Mouse (Mus musculus) embryonic facial prominence, embryonic 15.5 days (tissue): ENCODE measurements around the gene Akt1. TPM values are rescaled to one million over a fixed set of nuclear protein-coding genes. Genes with fewer than 3 reads are reported as not detected.

Source experiments
- ATAC-seq: fragments of 200-750 bp; cut with Nextera tagmentation; 2 replicates; pipeline ENCODE4 v1.8.0; 2017; ENCODE audit warnings: low read depth, moderate TSS enrichment; ENCODE audit not compliant: insufficient number of reproducible peaks, low FRiP score, low TSS enrichment
- H3K27ac ChIP-seq: fragments of 300-500 bp; sonication (generic); replicated peaks from 2 replicates; pipeline ENCODE4 v1.5.1; 2015; ENCODE audit warnings: mild to moderate bottlenecking, inconsistent platforms
- H3K27me3 ChIP-seq: fragments of 300-500 bp; sonication (generic); 2 replicates; pipeline ENCODE4 v1.6.1; 2015; ENCODE audit warnings: inconsistent platforms
- H3K36me3 ChIP-seq: fragments of 300-500 bp; sonication (generic); 2 replicates; pipeline ENCODE4 v1.6.1; 2015; ENCODE audit warnings: mild to moderate bottlenecking, inconsistent platforms
- H3K4me1 ChIP-seq: fragments of 300-500 bp; sonication (generic); 2 replicates; pipeline ENCODE4 v1.6.1; 2015; ENCODE audit warnings: inconsistent platforms
- H3K4me2 ChIP-seq: fragments of 300-500 bp; sonication (generic); replicated peaks from 2 replicates; pipeline ENCODE4 v1.6.1; 2015; ENCODE audit warnings: mild to moderate bottlenecking, inconsistent platforms
- H3K4me3 ChIP-seq: fragments of 300-500 bp; sonication (generic); replicated peaks from 2 replicates; pipeline ENCODE4 v1.5.1; 2015; ENCODE audit warnings: mild to moderate bottlenecking, inconsistent platforms
- H3K9ac ChIP-seq: fragments of 300-500 bp; sonication (generic); 2 replicates; pipeline ENCODE4 v1.6.1; 2015; ENCODE audit warnings: inconsistent platforms
- H3K9me3 ChIP-seq: fragments of 300-500 bp; sonication (generic); replicated peaks from 2 replicates; pipeline ENCODE4 v1.6.1; 2016; ENCODE audit warnings: inconsistent platforms
- WGBS: fragments of 180-500 bp; shearing (Covaris S2); methylation state at CpG from one replicate; pipeline ENCODE4 v1.1.7; 2015; 5-methylcytosine and 5-hydroxymethylcytosine counted together
- polyA plus RNA-seq: library from polyadenylated mRNA; unstranded; fragments of >200 nt; fragmentation: Nextera tagmentation; extraction: Ambion mirVana; gene quantifications from 2 replicates; pipeline ENCODE4 v1.2.1, GENCODE M21; 2015

The Akt1 gene
- 84.9 and 112 TPM in 2 replicates for polyA plus RNA-seq

GRCm38 (mm10) chr12:112674132-112675011 is at the start of gene Akt1:
Gene Akt1, minus strand, starts transcription at chr12:112674884.
- Histone ChIP-seq H3K4me1 (peaks cover 67% of the 10 kb centered on the region), H3K27ac (peak within 1 kb of the TSS; percentile 96), H3K36me3 (peaks cover 18% of the 10 kb centered on the region), H3K27me3 (peaks cover 19% of the 10 kb centered on the region), H3K9me3 (no peaks in the 10 kb centered on the region), H3K4me3 (peak within 1 kb of the TSS; percentile 82), H3K9ac (peak within 1 kb of the TSS; percentile 90), H3K4me2 (peak within 1 kb of the TSS; percentile 91)
- under 1% methylated on average over 67 of the region's 70 CpGs for WGBS
- ATAC-seq, result peak; percentile 34

- H3K9ac ChIP-seq, result no peak overlapping the region
- no peaks in the 10 kb centered on the region for H3K27me3 ChIP-seq
- H3K27ac ChIP-seq, result no peak overlapping the region
- H3K4me3 ChIP-seq, result no peak overlapping the region
- 0 out of 2 replicates have a peak overlapping the region, but pooled peaks have one; percentile 81 for H3K4me2 ChIP-seq
- no peak for ATAC-seq
- H3K4me1 ChIP-seq, result peaks cover 38% of the 10 kb centered on the region
- WGBS, result 75% methylated on average over 11 of the region's 11 CpGs
- H3K9me3 ChIP-seq, result no peaks in the 10 kb centered on the region
- 0 out of 2 replicates have a peak, but pooled peaks cover 6% of the 10 kb centered on the region for H3K36me3 ChIP-seq
These were observed 49.6 kb upstream of the Akt1 start for GRCm38 (mm10) chr12:112724077-112724805.

- ATAC-seq, result no peak
- Histone ChIP-seq H3K4me2 (peak overlapping the region; percentile 81), H3K36me3 (0 out of 2 replicates have a peak, but pooled peaks cover 3% of the 10 kb centered on the region), H3K9me3 (no peaks in the 10 kb centered on the region), H3K4me3 (peak overlapping the region; percentile 85), H3K27ac (0 out of 2 replicates have a peak overlapping the region, but pooled peaks have one; percentile 84), H3K27me3 (no peaks in the 10 kb centered on the region), H3K9ac (peak overlapping the region; percentile 78; the same call in 1 of the 2 replicates), H3K4me1 (peaks cover 38% of the 10 kb centered on the region)
- WGBS, result 81% methylated on average over 6 of the region's 6 CpGs
These were observed 48.8 kb upstream of the Akt1 start for GRCm38 (mm10) chr12:112723445-112723844.

GRCm38 (mm10) chr12:112723028-112723330 is 48.3 kb upstream of the Akt1 start:
- Histone ChIP-seq H3K27ac (peak overlapping the region; percentile 84; the same call in 1 of the 2 replicates), H3K27me3 (no peaks in the 10 kb centered on the region), H3K4me2 (peak overlapping the region; percentile 81), H3K9ac (peak overlapping the region; percentile 78), H3K9me3 (no peaks in the 10 kb centered on the region), H3K4me3 (peak overlapping the region; percentile 85), H3K4me1 (peaks cover 38% of the 10 kb centered on the region), H3K36me3 (0 out of 2 replicates have a peak, but pooled peaks cover 3% of the 10 kb centered on the region)
- no peak for ATAC-seq
- 14% methylated on average over 5 of the region's 5 CpGs for WGBS

- under 1% methylated on average over 68 of the region's 75 CpGs for WGBS
- peak; percentile 61 for ATAC-seq
- Histone ChIP-seq H3K36me3 (0 out of 2 replicates have a peak, but pooled peaks cover 1% of the 10 kb centered on the region), H3K27ac (peak overlapping the region; percentile 84), H3K4me3 (peak overlapping the region; percentile 85), H3K27me3 (no peaks in the 10 kb centered on the region), H3K9ac (peak overlapping the region; percentile 78), H3K9me3 (no peaks in the 10 kb centered on the region), H3K4me2 (peak overlapping the region; percentile 81), H3K4me1 (peaks cover 38% of the 10 kb centered on the region)
These were observed 47.8 kb upstream of the Akt1 start for GRCm38 (mm10) chr12:112722240-112723027.

- Histone ChIP-seq H3K4me3 (peak overlapping the region; percentile 85), H3K9ac (peak overlapping the region; percentile 78), H3K9me3 (no peaks in the 10 kb centered on the region), H3K4me2 (peak overlapping the region; percentile 81), H3K36me3 (no peaks in the 10 kb centered on the region), H3K4me1 (peaks cover 38% of the 10 kb centered on the region), H3K27ac (peak overlapping the region; percentile 84), H3K27me3 (no peaks in the 10 kb centered on the region)
- 4% methylated on average over 46 of the region's 69 CpGs for WGBS
- peak; percentile 60 for ATAC-seq
These were observed 46.9 kb upstream of the Akt1 start for GRCm38 (mm10) chr12:112721424-112722239.

GRCm38 (mm10) chr12:112720890-112721423 is 46.3 kb upstream of the Akt1 start:
- H3K9me3 ChIP-seq, result no peaks in the 10 kb centered on the region
- 37% methylated on average over 12 of the region's 12 CpGs for WGBS
- H3K4me3 ChIP-seq, result peak overlapping the region; percentile 85
- H3K36me3 ChIP-seq, result no peaks in the 10 kb centered on the region
- H3K27me3 ChIP-seq, result no peaks in the 10 kb centered on the region
- peaks cover 38% of the 10 kb centered on the region for H3K4me1 ChIP-seq
- H3K27ac ChIP-seq, result peak overlapping the region; percentile 84
- H3K4me2 ChIP-seq, result peak overlapping the region; percentile 81
- H3K9ac ChIP-seq, result no peak overlapping the region
- ATAC-seq, result no peak

- peak within 1 kb of the TSS; percentile 84 for H3K27ac ChIP-seq
- ATAC-seq, result no peak
- H3K4me3 ChIP-seq, result peak within 1 kb of the TSS; percentile 85
- no peak within 1 kb of the TSS for H3K9ac ChIP-seq
- WGBS, result 64% methylated on average over 6 of the region's 6 CpGs
- no peaks in the 10 kb centered on the region for H3K27me3 ChIP-seq
- H3K4me2 ChIP-seq, result peak within 1 kb of the TSS; percentile 81
- H3K36me3 ChIP-seq, result no peaks in the 10 kb centered on the region
- H3K9me3 ChIP-seq, result no peaks in the 10 kb centered on the region
- peaks cover 32% of the 10 kb centered on the region for H3K4me1 ChIP-seq
These were observed 45.5 kb upstream of the Akt1 start, which contains the start of gene Cep170b for GRCm38 (mm10) chr12:112720216-112720615. Gene Cep170b, plus strand, starts transcription at chr12:112720455.

- Histone ChIP-seq H3K4me3 (no peak overlapping the region), H3K27ac (no peak overlapping the region), H3K9ac (no peak overlapping the region), H3K9me3 (no peaks in the 10 kb centered on the region), H3K36me3 (no peaks in the 10 kb centered on the region), H3K4me2 (no peak overlapping the region), H3K27me3 (no peaks in the 10 kb centered on the region), H3K4me1 (peaks cover 30% of the 10 kb centered on the region)
- WGBS, result 70% methylated on average over 5 of the region's 5 CpGs
- ATAC-seq, result no peak
These were observed 44.3 kb upstream of the Akt1 start for GRCm38 (mm10) chr12:112718995-112719394.

- H3K4me1 ChIP-seq, result peaks cover 22% of the 10 kb centered on the region
- H3K9ac ChIP-seq, result no peak overlapping the region
- no peaks in the 10 kb centered on the region for H3K36me3 ChIP-seq
- ATAC-seq, result no peak
- no peaks in the 10 kb centered on the region for H3K9me3 ChIP-seq
- no peak overlapping the region for H3K4me2 ChIP-seq
- no peaks in the 10 kb centered on the region for H3K27me3 ChIP-seq
- no peak overlapping the region for H3K27ac ChIP-seq
- H3K4me3 ChIP-seq, result no peak overlapping the region
- WGBS, result 24% methylated on average over 7 of the region's 7 CpGs
These were observed 42.5 kb upstream of the Akt1 start for GRCm38 (mm10) chr12:112717140-112717539.
